Mouse (Mus musculus) lung, postnatal 14 days (tissue): ENCODE measurements around the gene Gpr68.

Experiments
- DNase-seq: peaks from one replicate; pipeline ENCODE4 v3.0.0; 2021

Gpr68 gene

DNA sequence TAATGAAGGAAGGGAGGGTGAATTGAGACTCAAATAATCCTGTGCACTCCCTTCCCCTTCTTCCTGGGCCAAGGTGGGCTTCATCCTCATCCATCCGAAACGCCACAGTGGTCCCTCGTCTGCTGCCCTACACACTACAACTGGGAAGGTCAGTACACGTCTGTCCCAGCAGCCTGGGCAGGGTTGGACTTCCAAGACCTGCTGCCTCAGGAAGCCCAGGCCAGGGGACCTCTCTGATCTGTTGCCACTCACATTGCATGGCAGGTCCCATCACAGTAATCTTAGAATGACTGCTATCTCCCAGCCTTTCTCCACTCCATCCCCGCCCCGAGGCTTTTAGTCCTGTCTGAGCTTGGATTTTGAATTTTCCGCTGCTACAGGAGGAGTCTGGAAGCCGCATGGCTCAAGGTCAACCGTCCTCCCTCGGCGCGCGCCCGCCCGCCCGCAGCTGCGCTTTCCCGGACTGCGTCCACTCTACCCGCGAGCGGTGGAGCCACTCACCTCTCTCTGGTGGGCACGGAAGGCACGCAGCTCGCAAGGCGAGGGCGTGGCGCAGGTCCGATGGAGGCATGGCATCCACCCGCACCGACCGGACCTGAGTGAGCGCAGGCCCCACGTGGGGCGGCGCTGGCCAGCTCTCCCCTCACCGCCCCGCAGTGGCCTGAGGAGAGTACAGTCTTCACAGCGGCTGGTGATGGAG, at the start of gene Gpr68:
Gene Gpr68, minus strand, starts transcription at position 601 of the 700 bp plus-strand sequence.
- DNase-seq, result no peak

- DNase-seq, result no peak
Measured at GRCm38 (mm10) chr12:100957257-100957656, 49.3 kb upstream of the Gpr68 start.

GRCm38 (mm10) chr12:100956825-100957224, 48.8 kb upstream of the Gpr68 start:
- DNase-seq, result no peak

GRCm38 (mm10) chr12:100956028-100956427, 48.0 kb upstream of the Gpr68 start:
- DNase-seq, result no peak

DNA sequence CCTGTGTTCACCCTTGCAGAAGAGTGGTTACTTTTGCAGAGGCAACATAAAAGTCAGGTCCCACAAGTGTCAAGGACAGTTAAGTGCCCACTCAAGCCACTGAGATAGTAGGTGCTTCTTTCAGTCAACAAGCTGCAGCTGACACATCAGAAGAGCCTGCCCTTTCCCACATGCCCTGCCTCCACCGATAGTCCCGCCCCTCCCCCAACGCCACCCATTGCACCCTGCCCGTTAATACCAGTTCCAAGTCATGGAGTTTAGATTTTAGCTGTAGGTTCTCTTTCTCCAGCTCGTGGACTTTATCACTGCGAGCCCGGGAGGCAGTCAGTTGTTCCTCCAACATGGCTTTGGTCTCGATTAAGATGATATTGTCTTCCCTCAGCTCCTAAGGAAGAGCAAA, 45.9 kb upstream of the Gpr68 start:
- DNase-seq, result no peak

DNA sequence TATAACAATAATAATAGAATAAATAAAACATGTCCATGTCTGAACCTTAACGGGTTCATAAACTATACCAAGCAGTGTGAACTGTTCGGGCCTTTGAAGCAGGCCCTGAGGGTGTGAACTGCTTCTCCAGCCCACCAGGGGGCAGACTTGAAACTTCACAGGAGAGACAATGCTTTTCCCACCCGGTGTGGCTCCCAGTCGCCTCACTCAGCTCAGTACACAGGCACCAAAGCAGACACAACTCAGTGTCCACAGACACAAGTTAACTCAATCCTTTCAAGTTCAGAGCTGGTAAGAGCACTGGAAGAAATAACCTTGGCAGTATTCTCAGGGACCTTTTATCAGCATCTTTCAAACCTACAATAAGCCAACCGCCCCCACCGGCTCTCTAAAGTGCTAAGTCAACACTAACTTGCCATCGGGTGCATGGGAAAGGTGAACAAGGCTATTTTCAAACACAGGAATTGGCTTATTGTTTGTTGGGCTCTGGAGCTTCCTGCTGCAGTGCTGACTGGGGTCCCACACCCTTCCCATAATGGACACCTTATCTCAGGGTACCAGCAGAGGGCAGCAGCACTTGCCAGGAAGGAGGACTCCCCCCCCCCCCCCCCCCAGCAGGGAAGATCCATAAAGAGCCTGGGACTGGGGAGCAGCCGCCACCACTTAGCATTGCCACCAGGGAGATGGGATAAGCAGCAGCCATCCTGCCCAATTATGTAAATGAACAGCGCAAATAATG, 44.4 kb upstream of the Gpr68 start:
- peak; percentile 84 for DNase-seq

DNA sequence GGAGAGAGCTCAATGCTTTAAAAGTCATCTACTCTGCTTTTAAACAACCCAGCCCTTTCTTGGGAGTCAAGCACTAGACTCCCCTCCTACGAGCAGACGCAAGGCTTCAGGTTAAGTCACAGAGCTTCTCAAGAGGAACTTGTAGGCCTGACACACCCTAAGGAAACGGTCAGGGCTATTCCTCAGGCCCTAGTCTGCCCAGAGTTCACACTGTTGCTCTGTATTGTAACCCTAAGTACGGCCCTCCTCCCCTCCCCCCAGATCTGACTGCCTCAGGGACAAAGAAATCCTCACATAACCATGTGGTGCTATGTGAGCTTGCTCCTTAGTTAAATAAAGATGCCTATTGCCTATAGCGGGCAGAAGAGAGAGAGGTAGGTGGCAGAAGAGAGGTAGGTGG, 41.1 kb upstream of the Gpr68 start:
- DNase-seq, result peak; percentile 26

DNA sequence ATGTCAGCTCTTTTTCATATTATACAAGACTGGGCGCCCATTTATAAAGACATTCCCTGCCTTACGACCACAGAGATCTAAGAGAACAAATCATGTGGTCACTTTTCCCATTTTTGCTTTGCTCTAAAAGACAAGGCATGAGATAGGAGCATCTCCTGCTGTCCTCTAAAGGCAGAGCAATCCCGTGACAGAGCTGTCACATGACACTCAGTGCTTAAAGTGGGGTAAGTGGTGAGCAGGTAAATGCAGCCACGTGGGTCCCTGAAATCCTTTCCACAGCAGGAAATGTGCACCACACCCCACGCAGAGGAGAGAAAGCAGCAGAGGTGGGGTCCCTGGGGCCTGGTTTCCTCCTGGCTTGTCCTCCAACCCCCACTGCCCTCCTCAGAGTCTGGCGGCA, 40.0 kb upstream of the Gpr68 start:
- DNase-seq, result no peak

DNA sequence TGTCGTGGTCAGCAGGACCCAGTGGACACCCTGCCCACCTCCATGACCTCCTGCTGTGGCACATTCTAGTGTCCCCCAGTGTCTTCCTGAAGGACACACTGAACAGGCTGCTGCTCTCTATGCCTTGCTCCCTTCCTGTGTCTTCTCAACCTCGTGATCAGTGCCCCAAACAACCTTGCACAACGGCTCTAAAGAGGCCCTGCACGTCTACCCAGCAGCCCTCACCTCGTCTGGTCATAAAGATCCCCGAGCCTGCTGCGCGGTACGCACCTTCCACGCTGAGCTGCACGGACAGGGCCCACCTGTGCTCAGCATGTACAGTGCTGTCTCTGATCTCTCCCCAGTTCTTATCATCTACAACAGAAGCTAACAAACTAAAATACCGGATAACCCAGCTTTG, 38.0 kb upstream of the Gpr68 start:
- no peak for DNase-seq

- no peak for DNase-seq
Measured at GRCm38 (mm10) chr12:100945501-100945900, 37.5 kb upstream of the Gpr68 start.

DNA sequence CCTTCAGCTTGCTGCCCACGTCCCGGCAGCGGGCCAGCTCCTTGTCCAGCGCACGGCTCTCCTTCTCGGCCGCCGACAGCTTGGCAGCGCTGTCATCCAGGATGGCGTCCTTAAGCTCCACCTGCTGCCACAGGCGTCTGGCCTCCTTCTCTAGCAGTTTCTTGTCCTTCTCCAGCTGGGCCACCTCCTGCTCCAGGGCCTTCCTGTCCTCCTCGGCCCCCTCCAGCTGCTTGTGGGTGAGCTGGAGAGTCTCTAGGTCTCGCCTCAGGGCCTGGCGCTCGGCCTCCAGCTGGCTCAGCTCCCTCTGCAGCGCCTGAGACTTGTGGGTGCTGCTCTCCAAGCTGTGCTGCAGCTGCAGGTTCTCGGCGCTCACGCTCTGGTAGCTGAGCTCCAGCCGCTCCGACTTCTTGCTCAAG, 36.9 kb upstream of the Gpr68 start:
- DNase-seq, result peak; percentile 42

DNA sequence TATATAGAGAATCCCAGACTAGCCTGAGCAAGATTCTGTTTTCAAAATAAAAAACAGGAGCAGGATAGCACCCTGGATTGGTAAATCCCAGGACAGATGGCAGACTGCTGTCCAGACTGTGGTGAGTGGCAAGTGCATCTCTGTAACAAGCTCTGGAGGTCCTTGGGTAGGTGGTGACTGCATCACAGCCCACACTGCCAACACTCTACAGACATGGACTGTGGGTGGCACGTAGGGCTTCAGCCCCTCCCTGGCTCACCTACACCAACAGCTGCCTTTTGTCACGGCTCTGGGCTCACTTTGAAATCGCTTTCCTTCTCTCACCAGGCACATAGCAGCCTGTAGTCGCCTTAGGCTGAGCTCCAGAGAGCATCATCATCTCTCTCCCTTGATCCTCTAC, 35.1 kb upstream of the Gpr68 start:
- no peak for DNase-seq

DNA sequence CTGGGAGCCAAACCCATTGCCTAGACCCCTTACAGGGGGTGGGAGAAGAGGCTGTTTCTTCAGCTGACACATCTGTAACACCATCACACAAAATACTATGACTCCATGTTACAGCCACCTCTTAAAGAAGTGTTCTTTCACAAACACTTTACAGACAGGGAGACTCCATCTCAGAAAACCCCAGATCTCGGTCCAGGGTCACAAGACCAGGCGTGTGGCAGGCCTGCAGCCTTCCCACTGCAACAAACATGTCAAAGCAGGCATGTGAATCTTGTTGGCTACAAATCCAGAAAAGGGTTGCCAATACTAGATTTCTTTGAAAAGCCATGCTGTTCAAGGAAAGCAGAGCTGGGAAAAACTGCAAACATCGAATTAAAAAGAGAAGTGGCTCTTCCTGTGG, 33.4 kb upstream of the Gpr68 start:
- DNase-seq, result no peak

GRCm38 (mm10) chr12:100937441-100938360, 29.7 kb upstream of the Gpr68 start:
- peak; percentile 20 for DNase-seq

DNA sequence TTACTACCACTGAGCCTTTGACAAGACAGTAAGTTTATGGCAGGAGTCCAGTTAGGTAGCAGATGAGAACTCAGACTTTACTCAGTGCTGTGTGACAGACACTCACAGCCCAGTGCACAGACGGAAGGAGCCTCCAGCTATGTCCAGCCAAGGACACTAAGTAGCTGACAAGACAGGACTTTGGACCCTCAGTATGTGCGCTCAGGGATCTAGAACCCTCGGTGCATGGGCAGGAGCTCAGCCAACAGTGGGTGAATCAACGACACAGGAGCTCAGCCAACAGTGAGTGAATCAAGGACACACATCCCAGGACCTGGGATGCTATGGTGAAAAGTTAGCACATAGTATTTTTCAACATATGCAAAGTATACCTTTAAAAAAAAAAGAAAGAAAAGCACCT, 28.7 kb upstream of the Gpr68 start:
- DNase-seq, result no peak

- DNase-seq, result peak; percentile 83
Measured at GRCm38 (mm10) chr12:100936116-100936515, 28.1 kb upstream of the Gpr68 start.

- no peak for DNase-seq
Measured at GRCm38 (mm10) chr12:100934796-100935195, 26.8 kb upstream of the Gpr68 start.

GRCm38 (mm10) chr12:100931653-100932052, 23.7 kb upstream of the Gpr68 start:
- DNase-seq, result no peak

DNA sequence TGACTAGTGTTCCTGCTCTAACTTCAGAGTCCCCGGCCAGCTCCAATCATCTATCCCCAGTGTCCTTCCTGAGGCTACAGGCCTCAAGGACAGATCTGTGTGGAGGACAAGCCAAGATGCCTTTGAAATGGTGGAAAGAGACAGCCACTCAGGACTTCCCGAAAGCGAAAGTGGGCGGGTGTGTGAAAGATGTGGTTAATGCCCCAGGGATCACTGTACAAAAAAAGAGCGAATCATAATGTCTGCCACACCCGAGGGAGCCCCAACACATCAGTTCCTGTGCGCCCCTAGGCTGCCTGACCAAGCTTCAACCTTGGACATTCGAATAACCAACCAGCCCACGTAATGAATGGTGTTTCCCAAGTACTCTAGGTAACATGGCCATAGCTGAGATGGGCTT, 20.3 kb upstream of the Gpr68 start:
- DNase-seq, result no peak

DNA sequence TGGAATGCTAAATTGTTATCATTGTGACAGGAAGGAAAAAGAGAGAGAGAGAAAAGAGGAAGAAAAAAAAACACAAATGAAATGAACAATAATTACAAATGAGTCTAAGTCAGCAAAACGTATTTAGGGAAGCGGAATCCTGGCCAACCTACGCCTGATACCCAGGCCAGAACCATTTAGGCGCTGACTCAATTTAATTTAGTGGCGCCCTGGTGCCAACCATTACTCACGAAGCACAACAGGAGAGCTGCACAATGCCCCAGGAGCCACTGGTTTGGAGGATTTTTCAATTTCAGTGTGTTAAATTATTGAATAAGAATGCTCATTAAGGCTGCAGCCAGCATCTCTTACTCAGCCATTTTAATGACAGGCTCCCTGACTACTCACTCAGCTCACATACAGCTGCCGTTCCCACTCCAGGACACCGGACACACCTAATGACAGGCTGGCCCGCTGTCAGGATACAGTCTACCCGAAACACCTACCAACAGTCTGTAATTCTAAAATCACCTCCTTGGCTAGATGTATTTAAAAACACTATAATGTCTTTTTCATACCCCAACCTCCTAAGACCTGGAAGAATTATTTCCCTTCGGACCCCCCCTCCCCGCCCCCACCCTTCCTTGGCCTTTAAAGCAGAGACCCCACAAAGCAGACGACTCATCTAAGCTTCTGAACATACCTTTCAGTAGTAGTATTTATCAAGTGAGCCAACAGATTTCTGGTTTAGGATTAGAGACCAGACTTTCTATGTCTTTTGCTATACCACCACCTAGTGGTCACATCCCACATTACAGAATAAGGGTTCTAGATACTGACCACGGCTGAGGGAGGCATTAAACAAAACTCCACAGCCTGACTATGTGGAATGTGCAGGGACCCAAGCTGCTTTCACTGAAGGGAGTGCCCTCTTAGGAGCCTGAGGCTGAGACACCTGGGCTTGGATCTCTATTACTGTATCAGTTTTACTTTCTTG, 17.9 kb upstream of the Gpr68 start:
- DNase-seq, result peak; percentile 78

GRCm38 (mm10) chr12:100924646-100925339, 16.8 kb upstream of the Gpr68 start:
- no peak for DNase-seq

DNA sequence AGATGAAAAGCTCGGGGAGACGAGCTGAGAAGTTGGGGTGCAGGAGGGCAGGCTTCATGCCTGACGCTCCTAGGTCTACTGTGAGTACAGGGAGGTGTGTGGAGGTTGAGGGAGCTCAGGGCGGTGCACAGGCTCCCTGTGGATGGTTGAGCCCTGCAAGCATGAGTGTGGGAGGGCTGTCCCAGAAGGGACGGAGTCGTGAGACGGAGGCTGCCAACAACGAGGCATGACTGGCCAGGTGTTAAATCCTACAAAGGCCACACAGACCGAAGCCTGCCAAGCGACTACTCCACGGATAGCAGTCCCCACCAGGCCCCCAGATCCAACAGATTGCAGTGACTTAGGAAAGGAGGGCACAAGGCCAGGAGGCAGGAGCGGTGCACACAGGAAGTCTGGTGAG, 2.7 kb upstream of the Gpr68 start:
- no peak for DNase-seq
